Mouse (Mus musculus) CH12.LX (cell line): Measurements from ENCODE around the gene Card11.

Source experiments
- CHD1 ChIP-seq: IDR thresholded peaks from 2 replicates; pipeline ENCODE4 v1.6.1; 2012; ENCODE audit warnings: low read depth, low read length, improper control_type of control experiment, inconsistent platforms
- CTCF ChIP-seq, 2 experiments: IDR thresholded peaks in 1 of 2; conservative IDR thresholded peaks in 1 of 2; 2 replicates each; pipeline ENCODE4 v1.5.1; 2011 to 2012; ENCODE audit warnings: low read depth in 2 of 2, low read length in 2 of 2, improper control_type of control experiment in 1 of 2, inconsistent platforms in 1 of 2, mild to moderate bottlenecking in 1 of 2, moderate library complexity in 1 of 2
- EP300 ChIP-seq: IDR thresholded peaks from 2 replicates; pipeline ENCODE4 v1.6.1; 2011; ENCODE audit warnings: low read length, improper control_type of control experiment
- HCFC1 ChIP-seq: IDR thresholded peaks from 2 replicates; pipeline ENCODE4 v1.6.1; 2012; ENCODE audit warnings: low read depth, mild to moderate bottlenecking, inconsistent platforms, low read length, improper control_type of control experiment
- KAT2A ChIP-seq: IDR thresholded peaks from 2 replicates; pipeline ENCODE4 v1.6.1; 2012; ENCODE audit warnings: low read length, improper control_type of control experiment, inconsistent platforms; ENCODE audit not compliant: insufficient replicate concordance
- MAFK ChIP-seq: IDR thresholded peaks from 2 replicates; pipeline ENCODE4 v1.6.1; 2011; ENCODE audit warnings: low read length, improper control_type of control experiment; ENCODE audit not compliant: insufficient replicate concordance
- POLR2A ChIP-seq: IDR thresholded peaks from 2 replicates; pipeline ENCODE4 v1.6.1; 2011; ENCODE audit warnings: low read depth, mild to moderate bottlenecking, improper control_type of control experiment, low read length
- SIN3A ChIP-seq: IDR thresholded peaks from 2 replicates; pipeline ENCODE4 v1.6.1; 2012; ENCODE audit warnings: low read length, improper control_type of control experiment, inconsistent platforms
- TCF12 ChIP-seq: IDR thresholded peaks from 2 replicates; pipeline ENCODE4 v1.6.1; 2014; ENCODE audit warnings: low read depth, mild to moderate bottlenecking, inconsistent platforms, low read length, improper control_type of control experiment
- ZC3H11A ChIP-seq: IDR thresholded peaks from 2 replicates; pipeline ENCODE4 v1.6.1; 2012; ENCODE audit warnings: low read depth, mild to moderate bottlenecking, inconsistent platforms, low read length, improper control_type of control experiment

DNA sequence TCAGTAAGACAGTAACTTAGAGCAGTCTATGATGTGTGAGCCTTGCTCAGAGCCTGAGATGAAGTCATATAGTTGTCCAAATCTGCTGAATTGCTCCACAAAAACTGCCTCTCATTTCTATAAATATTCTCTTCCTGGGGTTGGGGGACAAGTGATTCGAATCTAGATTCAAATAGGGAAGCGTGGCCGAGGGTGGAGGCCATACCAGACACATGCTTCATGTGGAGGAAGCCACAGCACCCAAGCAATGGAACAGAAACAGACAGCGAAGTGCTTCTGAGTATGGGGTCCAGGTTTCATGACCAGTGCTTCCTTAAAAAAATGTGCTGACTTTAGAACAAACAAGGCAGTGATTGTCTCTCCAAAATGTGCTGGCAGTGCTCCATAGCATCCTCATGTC, 158.4 kb downstream of the Card11 start:
- TF ChIP-seq HCFC1: no peak
- TF ChIP-seq CTCF (conservative IDR thresholded peaks at IDR 0.05 in 1 of 2, IDR thresholded peaks at IDR 0.05 in 1 of 2; ENCODE audit: low read depth in 2 of 2, low read length in 2 of 2): no peak
- no peak for TF ChIP-seq CHD1
- TF ChIP-seq TCF12: no peak
- no peak for TF ChIP-seq POLR2A
- TF ChIP-seq EP300: no peak
- TF ChIP-seq KAT2A: no peak
- TF ChIP-seq ZC3H11A: no peak
- TF ChIP-seq MAFK: no peak
- no peak for TF ChIP-seq SIN3A
